Mouse (Mus musculus) midbrain, embryonic 13.5 days (tissue): ENCODE data around the gene Esrrb. TPM values are rescaled to one million over a fixed set of nuclear protein-coding genes. Genes with fewer than 3 reads are reported as not detected.

Source experiments
- ATAC-seq: fragments of 200-750 bp; cut with Nextera tagmentation; 2 replicates; pipeline ENCODE4 v1.8.0; 2017; ENCODE audit warnings: mild to moderate bottlenecking, moderate TSS enrichment, moderate library complexity
- H3K27ac ChIP-seq: fragments of 300-500 bp; sonication (generic); 2 replicates; pipeline ENCODE4 v1.5.1; 2015; ENCODE audit warnings: inconsistent platforms, mild to moderate bottlenecking, moderate library complexity
- H3K27me3 ChIP-seq: fragments of 300-500 bp; sonication (generic); 2 replicates; pipeline ENCODE4 v1.6.1; 2015; ENCODE audit warnings: mild to moderate bottlenecking, inconsistent platforms
- H3K36me3 ChIP-seq: fragments of 300-500 bp; sonication (generic); 2 replicates; pipeline ENCODE4 v1.6.1; 2015; ENCODE audit warnings: mild to moderate bottlenecking, inconsistent platforms
- H3K4me1 ChIP-seq: fragments of 300-500 bp; sonication (generic); replicated peaks from 2 replicates; pipeline ENCODE4 v1.6.1; 2015; ENCODE audit warnings: inconsistent platforms
- H3K4me2 ChIP-seq: fragments of 300-500 bp; sonication (generic); replicated peaks from 2 replicates; pipeline ENCODE4 v1.6.1; 2015; ENCODE audit warnings: moderate library complexity, mild to moderate bottlenecking, inconsistent platforms
- H3K4me3 ChIP-seq: fragments of 300-500 bp; sonication (generic); replicated peaks from 2 replicates; pipeline ENCODE4 v1.5.1; 2015; ENCODE audit warnings: mild to moderate bottlenecking, inconsistent platforms
- H3K9ac ChIP-seq: fragments of 300-500 bp; sonication (generic); replicated peaks from 2 replicates; pipeline ENCODE4 v1.6.1; 2015; ENCODE audit warnings: mild to moderate bottlenecking, inconsistent platforms
- H3K9me3 ChIP-seq: fragments of 300-500 bp; sonication (generic); 2 replicates; pipeline ENCODE4 v1.6.1; 2016; ENCODE audit warnings: mild to moderate bottlenecking, inconsistent platforms
- WGBS: fragments of 180-500 bp; shearing (Covaris S2); methylation state at CpG from one replicate; pipeline ENCODE4 v1.1.7; 2015; 5-methylcytosine and 5-hydroxymethylcytosine counted together
- polyA plus RNA-seq: library from polyadenylated mRNA; unstranded; fragments of >200 nt; fragmentation: Nextera tagmentation; extraction: Ambion mirVana; gene quantifications from 2 replicates; pipeline ENCODE4 v1.2.1, GENCODE M21; 2015

Esrrb gene
- polyA plus RNA-seq, 1 experiment from 2014 or later = 6.5 TPM

DNA sequence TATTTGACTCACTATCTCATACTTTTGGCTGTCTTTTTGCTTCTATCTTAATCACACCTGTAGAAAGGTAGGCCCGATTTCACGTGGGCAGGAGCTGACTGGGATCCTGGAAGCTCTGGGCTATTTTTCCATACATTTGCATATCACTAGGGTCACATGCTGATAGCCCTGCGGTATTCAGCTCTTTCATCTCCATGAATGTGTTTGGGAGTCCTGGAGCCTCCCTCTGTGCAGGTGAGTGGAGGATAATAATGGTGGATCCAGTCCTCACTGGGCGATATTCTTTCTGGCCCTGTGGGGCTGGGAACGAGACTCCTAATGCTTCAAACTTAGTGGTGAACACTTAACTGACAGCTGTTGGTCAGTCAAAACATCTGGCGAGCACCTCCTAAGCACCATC lies 110.0 kb downstream of the Esrrb start:
- Histone ChIP-seq H3K4me2 (no peak overlapping the region), H3K9me3 (no peaks in the 10 kb centered on the region), H3K27ac (no peak overlapping the region), H3K4me1 (no peaks in the 10 kb centered on the region), H3K27me3 (no peaks in the 10 kb centered on the region), H3K9ac (no peak overlapping the region), H3K36me3 (no peaks in the 10 kb centered on the region), H3K4me3 (no peak overlapping the region)
- ATAC-seq = no peak
- 58% methylated on average over 6 of the region's 6 CpGs for WGBS

DNA sequence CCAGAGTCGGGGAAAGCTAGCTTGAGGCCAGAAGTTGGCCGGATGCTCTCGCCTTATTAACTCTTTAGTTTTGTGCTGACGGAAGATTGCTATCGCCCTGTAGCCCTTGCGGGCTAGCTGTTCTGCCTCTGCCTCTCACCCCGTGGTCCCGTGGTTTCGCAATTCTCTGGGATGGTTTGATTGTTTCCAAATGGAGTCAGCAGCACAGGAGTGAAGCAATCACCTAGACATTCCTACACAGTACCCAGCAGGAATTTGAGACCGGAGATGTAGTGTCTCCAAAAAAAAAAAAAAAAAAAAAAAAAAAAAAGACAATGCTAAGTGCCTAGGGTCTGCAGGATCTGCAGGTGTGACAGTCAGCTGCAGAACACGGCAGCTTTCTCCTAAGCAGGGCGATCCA lies 112.7 kb downstream of the Esrrb start:
- no peak for ATAC-seq
- no peak overlapping the region for H3K9ac ChIP-seq
- no peaks in the 10 kb centered on the region for H3K27me3 ChIP-seq
- H3K36me3 ChIP-seq = no peaks in the 10 kb centered on the region
- no peak overlapping the region for H3K4me3 ChIP-seq
- 85% methylated on average over 12 of the region's 12 CpGs for WGBS
- no peak overlapping the region for H3K27ac ChIP-seq
- no peaks in the 10 kb centered on the region for H3K9me3 ChIP-seq
- H3K4me2 ChIP-seq = no peak overlapping the region
- no peaks in the 10 kb centered on the region for H3K4me1 ChIP-seq

DNA sequence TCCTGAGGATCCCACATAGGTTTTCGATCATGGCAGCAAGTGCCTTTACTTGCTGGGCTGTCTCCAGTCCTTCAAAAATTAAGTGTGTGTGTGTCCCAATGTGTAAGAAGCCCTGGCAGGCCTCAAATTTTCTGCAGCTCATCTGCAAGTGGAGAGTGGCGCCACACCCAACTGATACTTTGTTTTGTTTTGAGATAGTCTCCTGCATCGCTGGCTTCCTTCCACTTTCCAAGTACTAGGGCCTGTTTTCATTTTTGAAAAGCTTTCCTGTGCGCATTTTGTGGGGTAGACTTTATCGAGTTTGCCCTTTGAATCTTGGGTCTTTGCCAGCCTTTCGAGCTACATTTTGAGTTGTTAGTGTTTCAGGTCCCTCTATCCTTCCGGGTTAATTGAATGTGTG lies 115.1 kb downstream of the Esrrb start:
- Histone ChIP-seq H3K27ac (no peak overlapping the region), H3K36me3 (no peaks in the 10 kb centered on the region), H3K9ac (no peak overlapping the region), H3K27me3 (no peaks in the 10 kb centered on the region), H3K4me3 (no peak overlapping the region), H3K9me3 (no peaks in the 10 kb centered on the region), H3K4me1 (no peaks in the 10 kb centered on the region), H3K4me2 (no peak overlapping the region)
- ATAC-seq = no peak
- WGBS = 84% methylated on average over 7 of the region's 7 CpGs

DNA sequence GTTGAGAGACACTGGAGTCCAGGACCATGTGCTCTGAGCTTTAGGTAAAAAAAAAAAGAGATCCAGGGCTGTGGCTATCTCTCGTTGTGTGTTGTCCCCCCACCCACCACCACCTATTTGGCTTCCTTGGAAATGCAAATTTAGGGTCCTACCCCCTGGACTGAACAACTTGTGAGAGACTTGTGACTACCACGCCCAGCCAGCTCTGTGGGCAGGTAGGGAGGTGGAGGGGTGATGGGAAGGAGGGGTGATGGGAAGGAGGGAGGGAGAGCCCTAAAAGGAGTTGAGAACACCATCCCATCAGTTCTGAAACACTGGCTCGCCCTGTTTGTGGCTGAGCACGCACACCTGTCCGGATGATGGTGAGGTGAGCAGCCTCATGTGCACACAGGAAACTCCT lies 118.0 kb downstream of the Esrrb start:
- 83% methylated on average over 5 of the region's 5 CpGs for WGBS
- H3K9me3 ChIP-seq = no peaks in the 10 kb centered on the region
- H3K27me3 ChIP-seq = no peaks in the 10 kb centered on the region
- no peaks in the 10 kb centered on the region for H3K4me1 ChIP-seq
- H3K9ac ChIP-seq = no peak overlapping the region
- H3K27ac ChIP-seq = no peak overlapping the region
- ATAC-seq = no peak
- no peaks in the 10 kb centered on the region for H3K36me3 ChIP-seq
- no peak overlapping the region for H3K4me2 ChIP-seq
- no peak overlapping the region for H3K4me3 ChIP-seq

DNA sequence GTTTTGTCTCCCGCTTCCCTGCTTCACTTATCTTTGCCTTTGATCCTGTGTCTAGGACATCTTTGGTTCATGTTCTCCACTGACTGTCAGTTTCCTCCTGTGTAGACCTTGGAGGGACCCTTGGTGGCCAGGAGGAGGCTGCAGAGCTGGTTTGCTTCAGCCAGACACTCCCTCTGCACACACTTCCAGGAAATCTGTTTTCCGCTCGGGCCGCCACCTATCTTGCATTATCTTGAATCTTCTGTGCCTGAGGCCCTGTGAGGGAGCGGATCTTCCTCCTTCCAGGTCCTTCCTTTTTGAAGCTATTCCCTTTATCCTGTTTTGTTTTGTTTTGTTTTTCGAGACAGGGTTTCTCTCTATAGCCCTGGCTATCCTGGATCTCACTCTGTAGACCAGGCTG lies 121.1 kb downstream of the Esrrb start:
- WGBS = 84% methylated on average over 6 of the region's 6 CpGs
- Histone ChIP-seq H3K27ac (no peak overlapping the region), H3K4me3 (no peak overlapping the region), H3K9me3 (no peaks in the 10 kb centered on the region), H3K9ac (no peak overlapping the region), H3K4me1 (no peaks in the 10 kb centered on the region), H3K4me2 (no peak overlapping the region), H3K36me3 (no peaks in the 10 kb centered on the region), H3K27me3 (no peaks in the 10 kb centered on the region)
- no peak for ATAC-seq

DNA sequence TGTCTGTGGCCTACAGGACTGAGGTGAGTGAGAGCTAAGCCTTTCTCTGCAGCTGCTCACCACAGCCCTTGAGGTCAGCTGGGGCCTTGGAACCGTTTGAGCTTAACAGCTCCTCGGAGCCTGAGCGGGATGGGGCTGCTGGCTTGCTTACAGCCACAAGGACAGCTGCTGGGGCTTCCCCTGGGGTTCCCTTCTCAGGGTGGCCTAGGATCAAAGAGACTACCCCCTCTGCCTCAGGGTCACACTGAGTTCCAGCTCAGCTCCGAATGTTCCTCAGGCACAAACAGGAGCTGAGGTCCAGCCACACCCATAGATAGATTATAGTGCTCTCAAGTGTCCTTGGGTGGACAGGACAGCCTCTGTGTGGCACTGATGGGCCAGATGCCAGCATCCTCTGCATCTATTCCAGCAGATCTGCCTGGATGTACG lies 122.5 kb downstream of the Esrrb start:
- Histone ChIP-seq H3K27ac (no peak overlapping the region), H3K4me2 (no peak overlapping the region), H3K27me3 (no peaks in the 10 kb centered on the region), H3K9me3 (no peaks in the 10 kb centered on the region), H3K4me1 (no peaks in the 10 kb centered on the region), H3K9ac (no peak overlapping the region), H3K36me3 (no peaks in the 10 kb centered on the region), H3K4me3 (no peak overlapping the region)
- WGBS = 41% methylated on average over 5 of the region's 5 CpGs
- no peak for ATAC-seq

DNA sequence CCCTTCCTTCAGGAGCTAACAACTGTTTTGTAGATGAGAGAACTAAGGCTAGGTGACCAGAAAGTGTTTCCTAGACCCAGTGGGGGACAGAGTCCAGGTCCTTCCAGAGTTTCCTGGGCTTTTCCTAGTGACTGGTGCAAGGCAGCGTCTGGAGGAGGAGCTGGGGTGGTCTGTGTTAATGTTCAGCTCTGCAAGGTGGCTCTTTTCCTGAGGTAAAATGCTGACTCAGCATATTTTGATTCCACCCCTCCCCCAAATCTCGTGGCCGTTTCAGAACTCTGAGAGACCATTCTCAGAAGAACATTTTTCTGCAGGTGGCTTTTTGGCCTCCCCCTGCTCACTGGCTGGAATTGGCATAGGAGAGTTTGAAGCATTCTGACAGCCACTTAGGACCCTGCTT lies 127.1 kb downstream of the Esrrb start:
- H3K4me2 ChIP-seq = no peak overlapping the region
- no peak for ATAC-seq
- H3K9ac ChIP-seq = no peak overlapping the region
- no peaks in the 10 kb centered on the region for H3K9me3 ChIP-seq
- H3K4me3 ChIP-seq = no peak overlapping the region
- 77% methylated on average over 3 of the region's 3 CpGs for WGBS
- no peaks in the 10 kb centered on the region for H3K36me3 ChIP-seq
- H3K27ac ChIP-seq = no peak overlapping the region
- H3K4me1 ChIP-seq = 0 out of 2 replicates have a peak, but pooled peaks cover 4% of the 10 kb centered on the region
- no peaks in the 10 kb centered on the region for H3K27me3 ChIP-seq

DNA sequence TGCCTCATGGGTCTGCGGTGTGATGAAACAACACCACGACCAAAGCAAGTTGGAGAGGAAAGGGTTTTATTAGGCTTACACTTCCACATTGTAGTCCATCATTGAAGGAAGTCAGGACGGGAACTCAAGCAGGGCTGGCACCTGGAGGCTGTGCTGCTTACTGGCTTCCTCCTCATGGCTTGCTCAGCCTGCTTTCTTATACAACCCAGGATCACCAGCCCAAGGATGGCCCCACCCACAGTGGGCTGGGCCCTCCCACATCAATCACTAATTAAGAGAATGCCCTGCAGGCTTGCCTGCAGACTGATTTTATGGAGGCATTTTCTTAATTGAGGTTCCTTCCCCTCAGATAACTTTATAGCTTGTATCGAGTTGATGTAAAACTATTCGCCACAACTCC lies 129.1 kb downstream of the Esrrb start:
- WGBS = 85% methylated on average over 5 of the region's 5 CpGs

DNA sequence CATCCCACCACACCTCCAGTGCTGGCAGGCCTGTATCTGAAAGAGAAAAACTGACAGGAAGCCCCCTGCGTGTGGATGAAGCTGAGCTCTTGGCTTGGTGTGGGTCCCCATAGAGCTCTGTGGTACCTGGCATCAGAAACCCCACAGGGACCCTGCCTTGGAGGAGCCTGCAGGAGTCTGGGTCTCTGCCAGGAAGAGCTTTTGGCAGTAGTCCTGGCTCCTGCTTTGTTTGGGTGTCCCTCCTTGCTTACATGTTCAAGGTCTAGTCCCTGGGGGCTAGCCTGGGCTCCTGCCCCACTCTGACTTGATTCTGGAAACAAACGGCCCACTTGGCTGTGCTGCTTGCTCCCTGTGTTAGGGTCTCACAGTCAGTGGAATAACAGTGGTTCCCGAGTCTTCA lies 130.6 kb downstream of the Esrrb start:
- Histone ChIP-seq H3K4me3 (no peak overlapping the region), H3K9me3 (no peaks in the 10 kb centered on the region), H3K9ac (no peak overlapping the region), H3K36me3 (no peaks in the 10 kb centered on the region), H3K27me3 (no peaks in the 10 kb centered on the region), H3K4me2 (no peak overlapping the region), H3K27ac (no peak overlapping the region), H3K4me1 (0 out of 2 replicates have a peak, but pooled peaks cover 4% of the 10 kb centered on the region)
- WGBS = 82% methylated on average over 3 of the region's 3 CpGs
- ATAC-seq = no peak

More for the DNA sequence above, 129.1 kb downstream of the Esrrb start:
- no peaks in the 10 kb centered on the region for H3K9me3 ChIP-seq
- no peak for ATAC-seq
- no peak overlapping the region for H3K4me3 ChIP-seq
- 0 out of 2 replicates have a peak, but pooled peaks cover 4% of the 10 kb centered on the region for H3K4me1 ChIP-seq
- no peaks in the 10 kb centered on the region for H3K36me3 ChIP-seq
- no peak overlapping the region for H3K27ac ChIP-seq
- H3K27me3 ChIP-seq = no peaks in the 10 kb centered on the region
- no peak overlapping the region for H3K9ac ChIP-seq
- no peak overlapping the region for H3K4me2 ChIP-seq

DNA sequence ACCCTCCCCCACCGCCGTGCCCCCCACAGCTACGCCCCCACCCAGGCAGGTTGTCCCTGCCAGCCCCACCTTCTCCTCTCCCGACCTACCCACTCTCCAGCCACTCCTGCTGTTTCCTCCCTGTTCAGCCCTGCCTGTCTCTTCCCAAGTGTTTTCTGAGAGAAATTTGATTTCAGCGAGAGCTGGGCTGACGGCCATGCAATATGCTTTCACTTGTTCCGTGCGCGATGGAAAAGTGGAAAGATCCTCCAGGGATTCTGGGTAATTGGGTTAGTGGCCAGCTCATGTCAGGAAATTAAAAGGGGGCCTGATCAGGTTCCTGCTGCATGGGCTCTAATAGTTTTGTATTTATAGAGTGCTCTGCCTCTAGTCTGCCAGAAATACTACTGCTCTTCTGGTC lies 131.9 kb downstream of the Esrrb start:
- 49% methylated on average over 9 of the region's 9 CpGs for WGBS
- H3K27ac ChIP-seq = 0 out of 2 replicates have a peak overlapping the region, but pooled peaks have one; percentile 1
- H3K4me3 ChIP-seq = no peak overlapping the region
- no peak for ATAC-seq
- no peaks in the 10 kb centered on the region for H3K36me3 ChIP-seq
- H3K9me3 ChIP-seq = no peaks in the 10 kb centered on the region
- H3K9ac ChIP-seq = no peak overlapping the region
- no peak overlapping the region for H3K4me2 ChIP-seq
- no peaks in the 10 kb centered on the region for H3K27me3 ChIP-seq
- H3K4me1 ChIP-seq = 0 out of 2 replicates have a peak, but pooled peaks cover 4% of the 10 kb centered on the region

DNA sequence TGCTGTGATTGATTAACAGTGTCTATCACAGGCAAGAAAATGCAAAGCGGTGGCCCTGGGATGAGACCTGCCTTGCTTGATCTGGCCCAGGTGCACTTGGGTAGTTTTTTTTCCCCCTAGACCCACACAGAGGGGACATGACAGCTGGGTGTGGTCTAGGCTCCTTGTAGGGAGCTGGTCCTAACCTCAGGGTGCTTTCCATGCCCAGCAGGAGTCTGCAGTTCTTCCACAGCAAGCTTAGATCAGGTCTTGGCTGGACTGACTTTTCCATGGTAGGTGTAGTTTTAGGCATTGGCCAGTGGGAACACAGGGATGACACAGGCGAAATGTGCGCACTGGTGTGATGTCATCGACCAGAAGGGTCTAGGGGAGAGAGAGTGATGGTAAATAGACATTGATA lies 136.2 kb downstream of the Esrrb start:
- ATAC-seq = no peak
- Histone ChIP-seq H3K4me1 (peaks cover 10% of the 10 kb centered on the region), H3K4me2 (no peak overlapping the region), H3K9ac (no peak overlapping the region), H3K36me3 (no peaks in the 10 kb centered on the region), H3K9me3 (no peaks in the 10 kb centered on the region), H3K27ac (no peak overlapping the region), H3K27me3 (no peaks in the 10 kb centered on the region), H3K4me3 (no peak overlapping the region)
- WGBS = 96% methylated on average over 4 of the region's 4 CpGs

DNA sequence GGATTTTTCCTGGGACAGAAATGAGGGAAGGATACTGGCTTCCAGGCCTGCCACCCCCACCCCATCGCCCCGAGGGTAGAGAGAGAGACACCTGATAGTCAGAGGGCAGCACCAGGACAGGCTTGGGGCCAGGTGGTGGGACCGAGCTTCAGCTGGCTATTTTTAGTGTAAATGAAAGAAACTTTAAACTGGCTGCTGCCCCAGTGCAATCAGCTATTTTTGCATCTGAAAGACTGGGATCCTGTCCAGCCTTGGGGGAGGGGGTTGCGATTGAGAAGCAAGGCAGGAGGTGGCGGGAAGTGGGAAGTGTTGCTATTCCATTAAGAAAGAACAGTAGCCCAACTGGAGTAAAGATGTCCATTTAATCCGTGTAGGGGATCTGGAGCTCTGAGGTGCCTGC lies 137.8 kb downstream of the Esrrb start:
- H3K9ac ChIP-seq = no peak overlapping the region
- H3K4me3 ChIP-seq = no peak overlapping the region
- no peaks in the 10 kb centered on the region for H3K9me3 ChIP-seq
- H3K4me2 ChIP-seq = no peak overlapping the region
- WGBS = 27% methylated on average over 6 of the region's 6 CpGs
- no peak for ATAC-seq
- no peaks in the 10 kb centered on the region for H3K27me3 ChIP-seq
- no peaks in the 10 kb centered on the region for H3K36me3 ChIP-seq
- H3K4me1 ChIP-seq = peaks cover 6% of the 10 kb centered on the region
- H3K27ac ChIP-seq = no peak overlapping the region

DNA sequence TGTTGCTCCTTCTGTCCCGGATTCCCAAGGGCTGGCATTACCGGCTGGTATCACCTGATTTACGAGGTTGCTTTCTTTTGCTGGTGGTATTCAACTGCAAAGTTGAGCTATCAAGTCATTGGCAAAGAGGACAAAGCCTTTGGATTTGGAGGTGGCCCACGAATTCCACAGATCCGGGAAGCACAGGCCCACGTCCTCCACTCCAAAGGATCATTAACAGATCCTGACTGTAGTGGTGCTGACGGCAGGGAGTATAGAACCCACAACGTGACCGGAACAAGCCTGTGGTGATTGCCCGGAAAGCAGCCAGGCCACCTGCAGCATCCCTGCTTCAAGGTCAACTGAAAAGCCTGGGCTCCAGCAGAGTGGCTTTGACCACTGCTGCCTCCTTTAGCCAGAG lies 140.8 kb downstream of the Esrrb start:
- no peaks in the 10 kb centered on the region for H3K27me3 ChIP-seq
- no peaks in the 10 kb centered on the region for H3K36me3 ChIP-seq
- peaks cover 6% of the 10 kb centered on the region for H3K4me1 ChIP-seq
- 78% methylated on average over 10 of the region's 10 CpGs for WGBS
- H3K4me3 ChIP-seq = no peak overlapping the region
- H3K27ac ChIP-seq = no peak overlapping the region
- no peaks in the 10 kb centered on the region for H3K9me3 ChIP-seq
- ATAC-seq = no peak
- H3K9ac ChIP-seq = no peak overlapping the region
- H3K4me2 ChIP-seq = no peak overlapping the region
